Mouse (Mus musculus) cerebellum, adult 2 months (tissue): Measurements from ENCODE around the gene Selp. TPM values are rescaled to one million over a fixed set of nuclear protein-coding genes. Genes with fewer than 3 reads are reported as not detected.

ENCODE experiments used
- DNase-seq, 2 experiments: peaks; one replicate each; pipeline ENCODE4 v3.0.0; 2021
- H3K27ac ChIP-seq: fragments of 200-500 bp; 2 replicates; pipeline ENCODE4 v1.5.1; 2012; ENCODE audit warnings: low read length, control low read depth, inconsistent platforms; ENCODE audit not compliant: insufficient read depth
- H3K27me3 ChIP-seq: fragments of 200-500 bp; 2 replicates; pipeline ENCODE4 v1.6.1; 2012; ENCODE audit warnings: inconsistent platforms, mild to moderate bottlenecking, low read length, moderate library complexity; ENCODE audit not compliant: control insufficient read depth, insufficient read depth
- H3K4me1 ChIP-seq: fragments of 200-500 bp; 2 replicates; pipeline ENCODE4 v1.6.1; 2011; ENCODE audit warnings: low read length; ENCODE audit not compliant: control insufficient read depth, insufficient read depth
- H3K4me3 ChIP-seq: fragments of 200-500 bp; replicated peaks from 2 replicates; pipeline ENCODE3; 2011; ENCODE audit warnings: mild to moderate bottlenecking, low read depth, low read length, control low read depth; ENCODE audit not compliant: insufficient read depth
- CTCF ChIP-seq: fragments of 200-500 bp; IDR thresholded peaks from 2 replicates; pipeline ENCODE4 v1.5.1; 2011; ENCODE audit warnings: low read depth, mild to moderate bottlenecking, control low read depth, low read length, moderate library complexity, borderline replicate concordance; ENCODE audit not compliant: insufficient read depth
- POLR2A ChIP-seq: fragments of 200-500 bp; IDR thresholded peaks from 2 replicates; pipeline ENCODE4 v1.6.1; 2011; ENCODE audit warnings: low read length, control low read depth, borderline replicate concordance; ENCODE audit not compliant: insufficient read depth
- WGBS: fragments of 180-500 bp; shearing (Covaris S2); methylation state at CpG from one replicate; pipeline ENCODE4 v1.1.7; 2018; 5-methylcytosine and 5-hydroxymethylcytosine counted together
- polyA plus RNA-seq: library from polyadenylated mRNA; depleted of rRNA; stranded (reverse); fragments of >200 nt; gene quantifications from 2 replicates; pipeline ENCODE4 v1.2.3, GENCODE M21; 2012

Gene Selp
- polyA plus RNA-seq, 1 experiment: not detected

GRCm38 (mm10) chr1:164159781-164160180 lies 44.7 kb downstream of the Selp start:
- no peak overlapping the region for H3K4me3 ChIP-seq
- no peaks in the 10 kb centered on the region for H3K4me1 ChIP-seq
- WGBS: 27% methylated on average over 2 of the region's 2 CpGs
- H3K27me3 ChIP-seq: no peaks in the 10 kb centered on the region
- H3K27ac ChIP-seq: no peak overlapping the region
- no peak for DNase-seq
- TF ChIP-seq POLR2A: no peak
- no peak for TF ChIP-seq CTCF

- TF ChIP-seq POLR2A (no peak), CTCF (no peak)
- 85% methylated on average over 5 of the region's 5 CpGs for WGBS
- Histone ChIP-seq H3K27me3 (no peaks in the 10 kb centered on the region), H3K27ac (no peak overlapping the region), H3K4me3 (no peak overlapping the region), H3K4me1 (no peaks in the 10 kb centered on the region)
- DNase-seq: no peak
These were observed 47.7 kb downstream of the Selp start for GRCm38 (mm10) chr1:164162745-164163144.

GRCm38 (mm10) chr1:164168818-164169217 lies 53.8 kb downstream of the Selp start:
- no peaks in the 10 kb centered on the region for H3K4me1 ChIP-seq
- no peak overlapping the region for H3K4me3 ChIP-seq
- 60% methylated on average over 4 of the region's 4 CpGs for WGBS
- no peak for DNase-seq
- TF ChIP-seq CTCF: no peak
- no peak for TF ChIP-seq POLR2A
- no peak overlapping the region for H3K27ac ChIP-seq
- no peaks in the 10 kb centered on the region for H3K27me3 ChIP-seq

DNA sequence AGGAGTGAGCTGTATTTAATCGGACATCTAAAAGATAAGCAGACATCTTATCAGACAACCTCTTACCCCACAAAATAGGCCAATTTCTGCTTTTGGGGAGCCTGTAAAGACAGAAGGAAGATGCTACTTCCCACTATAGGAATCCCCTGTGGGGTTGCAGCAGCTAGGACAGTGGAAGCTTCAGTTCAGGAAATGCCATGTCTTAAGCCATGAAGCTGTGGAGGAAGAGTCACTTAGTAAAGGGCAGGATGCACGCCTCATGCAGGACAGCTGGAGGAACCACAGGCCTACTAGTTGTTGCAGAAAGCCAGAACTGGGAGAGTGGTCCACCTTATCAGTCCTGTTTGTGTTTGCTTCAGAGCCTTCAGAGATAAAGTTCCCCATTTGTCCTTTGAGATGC lies 55.4 kb downstream of the Selp start:
- no peak for TF ChIP-seq CTCF
- no peak overlapping the region for H3K27ac ChIP-seq
- H3K27me3 ChIP-seq: no peaks in the 10 kb centered on the region
- WGBS: 82% methylated on average over 2 of the region's 2 CpGs
- H3K4me3 ChIP-seq: no peak overlapping the region
- no peaks in the 10 kb centered on the region for H3K4me1 ChIP-seq
- no peak for DNase-seq

DNA sequence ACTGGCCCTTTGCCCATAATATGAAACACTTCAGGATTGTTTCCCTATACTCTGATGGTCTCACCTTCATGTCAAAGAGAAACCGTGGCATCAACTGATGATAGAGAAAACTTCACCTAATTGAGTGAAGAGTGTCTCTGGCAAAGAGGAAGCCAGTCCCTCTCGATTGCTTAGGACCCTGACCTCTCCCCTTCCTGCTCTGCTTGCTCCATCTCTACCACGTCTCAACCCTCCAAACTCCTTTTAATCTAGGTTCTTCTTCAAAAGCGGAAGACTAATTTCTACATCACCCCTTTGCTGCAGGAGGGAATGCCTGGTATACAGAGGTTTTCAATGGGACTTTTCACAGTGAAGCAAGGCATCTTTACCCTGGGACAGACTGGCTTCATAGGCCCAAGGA lies 58.1 kb downstream of the Selp start:
- Histone ChIP-seq H3K4me1 (no peaks in the 10 kb centered on the region), H3K4me3 (no peak overlapping the region), H3K27me3 (no peaks in the 10 kb centered on the region), H3K27ac (no peak overlapping the region)
- 86% methylated on average over 4 of the region's 4 CpGs for WGBS
- DNase-seq: no peak
- TF ChIP-seq POLR2A: no peak
- TF ChIP-seq CTCF: no peak

DNA sequence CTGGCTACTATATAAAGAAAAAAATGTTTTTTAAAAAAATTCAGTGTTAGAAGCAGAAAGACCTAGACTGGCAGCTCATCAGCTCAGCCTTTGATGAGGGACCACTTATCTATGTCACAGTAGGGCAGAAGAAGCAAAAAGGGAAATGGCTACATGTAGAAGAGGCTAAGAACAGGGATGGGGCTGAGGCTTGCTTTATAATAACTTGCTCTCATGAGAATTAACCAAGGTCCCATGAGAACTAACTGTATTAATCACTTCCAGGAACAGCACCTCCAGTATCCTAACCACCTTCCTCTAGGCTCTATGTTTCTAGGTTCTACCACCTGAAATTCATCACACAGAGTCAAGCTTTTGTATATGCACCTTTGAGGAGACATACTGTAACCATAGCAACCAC lies 61.8 kb downstream of the Selp start:
- no peak for TF ChIP-seq CTCF
- no peak for TF ChIP-seq POLR2A
- Histone ChIP-seq H3K27ac (no peak overlapping the region), H3K4me3 (no peak overlapping the region), H3K4me1 (no peaks in the 10 kb centered on the region), H3K27me3 (no peaks in the 10 kb centered on the region)
- DNase-seq: no peak

DNA sequence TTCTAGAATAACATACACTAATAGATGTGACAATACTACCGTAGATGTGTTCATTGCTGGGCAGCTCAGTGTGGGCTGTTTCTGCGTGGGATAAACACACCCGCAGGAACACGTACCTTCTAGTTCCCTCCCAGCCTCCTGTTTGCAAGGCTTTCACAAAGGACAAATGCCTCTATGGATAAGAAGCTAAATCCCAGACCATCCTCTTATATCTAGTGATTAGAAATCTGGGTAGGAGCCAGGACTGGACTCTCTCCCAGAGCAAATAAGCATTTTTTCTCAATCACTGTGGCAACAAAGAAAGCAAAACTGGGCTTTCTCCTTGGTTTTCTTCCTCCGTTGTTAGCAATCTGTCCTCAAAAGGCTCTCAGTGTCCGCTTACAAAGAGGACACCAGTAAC lies 63.4 kb downstream of the Selp start:
- TF ChIP-seq CTCF: no peak
- no peak for TF ChIP-seq POLR2A
- no peaks in the 10 kb centered on the region for H3K4me1 ChIP-seq
- 45% methylated on average over 6 of the region's 6 CpGs for WGBS
- no peak overlapping the region for H3K27ac ChIP-seq
- no peak overlapping the region for H3K4me3 ChIP-seq
- H3K27me3 ChIP-seq: no peaks in the 10 kb centered on the region
- no peak for DNase-seq

DNA sequence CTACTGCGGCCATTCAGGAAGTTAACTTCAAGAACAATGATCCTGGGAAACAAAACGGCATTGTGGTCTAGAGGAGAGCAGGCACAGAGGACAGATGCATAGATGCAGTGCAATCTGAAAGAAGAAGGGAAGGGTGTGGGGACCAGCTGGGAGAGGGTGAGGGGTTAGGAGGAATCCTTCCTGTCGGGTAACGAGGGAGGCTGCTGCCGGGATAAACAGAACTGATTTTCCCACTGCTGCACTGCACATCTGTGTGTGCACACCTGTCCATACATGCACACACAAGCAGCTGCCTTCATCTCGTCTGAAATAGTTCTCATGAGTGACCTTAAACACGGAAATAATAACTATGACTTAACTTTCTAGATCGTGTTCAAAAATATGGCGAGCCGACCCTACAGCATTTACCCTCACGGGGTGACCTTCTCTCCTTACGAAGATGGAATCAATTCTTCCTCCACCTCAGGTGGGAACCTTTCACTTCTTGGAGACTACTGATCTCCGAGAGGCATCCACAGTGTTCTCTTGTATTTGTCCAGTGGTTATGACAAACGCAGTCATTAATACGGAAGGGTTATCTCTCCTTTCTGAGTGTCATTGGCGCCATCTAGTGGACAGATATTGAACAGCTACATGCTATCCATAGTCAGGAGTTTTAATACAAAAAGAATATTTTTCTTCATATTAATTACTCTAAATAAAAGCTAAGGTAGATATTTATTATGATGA lies 69.2 kb downstream of the Selp start:
- H3K27me3 ChIP-seq: no peaks in the 10 kb centered on the region
- WGBS: 48% methylated on average over 16 of the region's 16 CpGs
- TF ChIP-seq CTCF (peak; percentile 55; the same call in 1 of the 2 replicates), POLR2A (no peak)
- H3K4me3 ChIP-seq: no peak overlapping the region
- no peaks in the 10 kb centered on the region for H3K4me1 ChIP-seq
- peak; percentile 34 to 36 for DNase-seq
- no peak overlapping the region for H3K27ac ChIP-seq
